Mouse (Mus musculus) liver, postnatal 0 days (tissue): Measurements from ENCODE around the gene Frat1.

Experiments
- CTCF ChIP-seq: sonication (generic); IDR thresholded peaks from 2 replicates; pipeline ENCODE4 v1.5.1; 2016; ENCODE audit warnings: antibody characterized with exemption, low read depth
- EP300 ChIP-seq: IDR thresholded peaks from 2 replicates; pipeline ENCODE4 v1.6.1; 2016; ENCODE audit warnings: antibody characterized with exemption, low read depth, mild to moderate bottlenecking

GRCm38 (mm10) chr19:41794017-41794416 lies 35.8 kb upstream of the Frat1 start:
- TF ChIP-seq CTCF (no peak), EP300 (no peak)
